Mouse (Mus musculus): ENCODE measurements around the gene Smpd2. TPM values are rescaled to one million over a fixed set of nuclear protein-coding genes. Genes with fewer than 3 reads are reported as not detected.

Smpd2 gene
- total and polyA plus RNA-seq, 3 experiments: 8.9 to 15.4 (median 11.3) TPM

- Histone ChIP-seq H3K27ac (ENCODE audit: insufficient read depth, low read depth) (no peak overlapping the region), H3K9me3 (replicated peaks; ENCODE audit: low read length) (no peaks in the 10 kb centered on the region), H3K9ac (ENCODE audit: insufficient read depth, low read depth) (no peak overlapping the region), H3K4me3 (replicated peaks in 1 of 3; ENCODE audit: low read depth in 2 of 3, low read length in 2 of 3, poor library complexity in 1 of 3) (no peak overlapping the region), H3K27me3 (replicated peaks) (no peaks in the 10 kb centered on the region), H3K4me1 (ENCODE audit: control insufficient read depth in 1 of 2, insufficient read depth in 2 of 2) (peaks cover 13 to 51% of the 10 kb centered on the region in 2 experiments), H3K4me2 (ENCODE audit: insufficient read depth, low read depth, poor library complexity, severe bottlenecking) (no peak overlapping the region), H3K36me3 (replicated peaks in 1 of 2; ENCODE audit: control insufficient read depth in 1 of 2, insufficient read depth in 1 of 2, low read length in 1 of 2) (peaks cover 0 to 7% of the 10 kb centered on the region in 2 experiments), H3K79me2 (replicated peaks; ENCODE audit: control insufficient read depth, extremely low read depth, insufficient read depth, poor library complexity, severe bottlenecking) (0 out of 2 replicates have a peak, but pooled peaks cover 2% of the 10 kb centered on the region)
- dilution Hi-C loops (cut with MboI; ENCODE audit: extremely low pct_ligation_motif_present, extremely low pct_unique_long_range_greater_than_20kb, low sequenced_read_pairs): no loop called here
- no peak for DNase-seq (ENCODE audit: extremely low read depth)
- in situ Hi-C loops (cut with MboI; ENCODE audit: low pct_ligation_motif_present, low pct_unique_long_range_greater_than_20kb, low sequenced_read_pairs): no loop called here
- TF ChIP-seq SIN3A (IDR thresholded peaks at IDR 0.05; ENCODE audit: low read length) (no peak), IRF4 (IDR thresholded peaks at IDR 0.05; ENCODE audit: low read depth, low read length) (no peak), KAT2A (IDR thresholded peaks at IDR 0.05; ENCODE audit: insufficient replicate concordance, low read length) (no peak), UBTF (IDR thresholded peaks at IDR 0.05; ENCODE audit: low read depth, low read length) (no peak), ZKSCAN1 (IDR thresholded peaks at IDR 0.05; ENCODE audit: borderline replicate concordance, low read depth, low read length) (no peak), NELFE (IDR thresholded peaks at IDR 0.05; ENCODE audit: low read depth, low read length) (no peak), RAD21 (IDR thresholded peaks at IDR 0.05; ENCODE audit: low read depth, low read length) (no peak), E2F4 (IDR thresholded peaks at IDR 0.05; ENCODE audit: insufficient replicate concordance, low read depth, low read length) (no peak), ZMIZ1 (IDR thresholded peaks at IDR 0.05; ENCODE audit: low read depth, low read length) (no peak)
Measured at GRCm38 (mm10) chr10:41472534-41472933, 17.6 kb downstream of the Smpd2 start.

- in situ Hi-C loops (cut with MboI; ENCODE audit: low pct_ligation_motif_present, low pct_unique_long_range_greater_than_20kb, low sequenced_read_pairs): no loop called here
Measured at GRCm38 (mm10) chr10:41470693-41471092, 19.5 kb downstream of the Smpd2 start.

DNA sequence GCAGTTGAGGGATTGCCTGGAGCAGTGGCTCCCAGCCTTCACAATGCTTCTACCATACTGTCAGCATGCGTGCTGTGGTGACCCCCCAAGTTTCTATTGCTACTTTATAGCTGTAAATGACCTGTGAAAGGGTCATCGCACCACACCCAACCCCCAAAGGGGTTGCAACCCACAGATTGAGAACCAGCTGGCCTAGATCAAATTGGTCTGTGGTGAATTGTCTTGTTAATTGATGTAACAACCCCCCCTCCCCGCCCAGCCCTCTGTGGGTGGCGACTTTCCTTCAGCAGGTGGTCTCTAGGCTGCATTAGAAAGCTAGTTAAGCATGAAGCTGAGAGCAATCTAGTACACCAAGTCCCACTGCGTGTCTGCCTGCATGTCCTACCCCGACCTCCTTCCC lies 22.8 kb downstream of the Smpd2 start:
- peaks cover 6 to 18% of the 10 kb centered on the region in 2 experiments for H3K4me1 ChIP-seq (ENCODE audit: control insufficient read depth in 1 of 2, insufficient read depth in 2 of 2)
- H3K9me3 ChIP-seq (replicated peaks; ENCODE audit: low read length): no peaks in the 10 kb centered on the region
- no peak overlapping the region for H3K9ac ChIP-seq (ENCODE audit: insufficient read depth, low read depth)
- H3K36me3 ChIP-seq (replicated peaks in 1 of 2; ENCODE audit: control insufficient read depth in 1 of 2, insufficient read depth in 1 of 2, low read length in 1 of 2): peaks cover 13 to 41% of the 10 kb centered on the region in 2 experiments
- no peaks in the 10 kb centered on the region for H3K27me3 ChIP-seq (replicated peaks)
- DNase-seq (ENCODE audit: extremely low read depth): no peak
- H3K27ac ChIP-seq (ENCODE audit: insufficient read depth, low read depth): no peak overlapping the region
- TF ChIP-seq ELF1 (IDR thresholded peaks at IDR 0.05; ENCODE audit: low read depth, low read length) (no peak), MAX (IDR thresholded peaks at IDR 0.05; ENCODE audit: low read length) (no peak), JUN (IDR thresholded peaks at IDR 0.05; ENCODE audit: insufficient read depth, low read depth, low read length) (no peak), E2F4 (IDR thresholded peaks at IDR 0.05; ENCODE audit: insufficient replicate concordance, low read depth, low read length) (no peak), EP300 (IDR thresholded peaks at IDR 0.05; ENCODE audit: low read length) (no peak), RAD21 (IDR thresholded peaks at IDR 0.05; ENCODE audit: low read depth, low read length) (no peak), TBP (conservative IDR thresholded peaks at IDR 0.05; ENCODE audit: low read depth, low read length) (no peak), MYC (IDR thresholded peaks at IDR 0.05; ENCODE audit: low read depth, low read length) (no peak), SMC3 (IDR thresholded peaks at IDR 0.05; ENCODE audit: low read depth, low read length) (no peak), ZKSCAN1 (IDR thresholded peaks at IDR 0.05; ENCODE audit: borderline replicate concordance, low read depth, low read length) (no peak), USF2 (conservative IDR thresholded peaks at IDR 0.05; ENCODE audit: low read depth, low read length) (no peak), POLR2A (IDR thresholded peaks at IDR 0.05; ENCODE audit: low read depth, low read length) (no peak)
- in situ Hi-C loops (cut with MboI; ENCODE audit: low pct_ligation_motif_present, low pct_unique_long_range_greater_than_20kb, low sequenced_read_pairs) (no loop called here), dilution Hi-C loops (cut with MboI; ENCODE audit: extremely low pct_ligation_motif_present, extremely low pct_unique_long_range_greater_than_20kb, low sequenced_read_pairs) (no loop called here)
- no peak overlapping the region for H3K4me2 ChIP-seq (ENCODE audit: insufficient read depth, low read depth, poor library complexity, severe bottlenecking)
- H3K79me2 ChIP-seq (replicated peaks; ENCODE audit: control insufficient read depth, extremely low read depth, insufficient read depth, poor library complexity, severe bottlenecking): no peaks in the 10 kb centered on the region
- H3K4me3 ChIP-seq (replicated peaks in 1 of 3; ENCODE audit: low read depth in 2 of 3, low read length in 2 of 3, poor library complexity in 1 of 3): no peak overlapping the region

More at GRCm38 (mm10) chr10:41470693-41471092, 19.5 kb downstream of the Smpd2 start:
- Histone ChIP-seq H3K4me3 (replicated peaks in 1 of 3; ENCODE audit: low read depth in 2 of 3, low read length in 2 of 3, poor library complexity in 1 of 3) (no peak overlapping the region), H3K9ac (ENCODE audit: insufficient read depth, low read depth) (no peak overlapping the region), H3K27me3 (replicated peaks) (no peaks in the 10 kb centered on the region), H3K79me2 (replicated peaks; ENCODE audit: control insufficient read depth, extremely low read depth, insufficient read depth, poor library complexity, severe bottlenecking) (no peaks in the 10 kb centered on the region), H3K9me3 (replicated peaks; ENCODE audit: low read length) (no peaks in the 10 kb centered on the region), H3K4me2 (ENCODE audit: insufficient read depth, low read depth, poor library complexity, severe bottlenecking) (peak overlapping the region; percentile 14; the same call in 1 of the 2 replicates), H3K36me3 (replicated peaks in 1 of 2; ENCODE audit: control insufficient read depth in 1 of 2, insufficient read depth in 1 of 2, low read length in 1 of 2) (peaks cover 0 to 19% of the 10 kb centered on the region in 2 experiments), H3K4me1 (ENCODE audit: control insufficient read depth in 1 of 2, insufficient read depth in 2 of 2) (peaks cover 13 to 48% of the 10 kb centered on the region in 2 experiments), H3K27ac (ENCODE audit: insufficient read depth, low read depth) (no peak overlapping the region)
- TF ChIP-seq IRF4 (IDR thresholded peaks at IDR 0.05; ENCODE audit: low read depth, low read length) (peak; percentile 76), TCF12 (IDR thresholded peaks at IDR 0.05; ENCODE audit: low read depth, low read length) (no peak), EP300 (IDR thresholded peaks at IDR 0.05; ENCODE audit: low read length) (peak; percentile 81), CTCF (conservative IDR thresholded peaks at IDR 0.05 in 1 of 2, IDR thresholded peaks at IDR 0.05 in 1 of 2; ENCODE audit: low read depth in 2 of 2, low read length in 2 of 2) (no peak), JUND (conservative IDR thresholded peaks at IDR 0.05; ENCODE audit: low read depth, low read length) (peak; percentile 74), BHLHE40 (IDR thresholded peaks at IDR 0.05; ENCODE audit: low read depth, low read length) (0 out of 2 replicates have a peak, but pooled peaks have one; percentile 26)
- no peak for DNase-seq (ENCODE audit: extremely low read depth)
- dilution Hi-C loops (cut with MboI; ENCODE audit: extremely low pct_ligation_motif_present, extremely low pct_unique_long_range_greater_than_20kb, low sequenced_read_pairs): no loop called here

Data from CH12.LX (cell line).